Mouse (Mus musculus): ENCODE data around the gene Cyp2d9. TPM values are rescaled to one million over a fixed set of nuclear protein-coding genes. Genes with fewer than 3 reads are reported as not detected.

Gene Cyp2d9
- not detected in 2 replicates for polyA plus RNA-seq (2012; ENCODE audit: low replicate concordance)

DNA sequence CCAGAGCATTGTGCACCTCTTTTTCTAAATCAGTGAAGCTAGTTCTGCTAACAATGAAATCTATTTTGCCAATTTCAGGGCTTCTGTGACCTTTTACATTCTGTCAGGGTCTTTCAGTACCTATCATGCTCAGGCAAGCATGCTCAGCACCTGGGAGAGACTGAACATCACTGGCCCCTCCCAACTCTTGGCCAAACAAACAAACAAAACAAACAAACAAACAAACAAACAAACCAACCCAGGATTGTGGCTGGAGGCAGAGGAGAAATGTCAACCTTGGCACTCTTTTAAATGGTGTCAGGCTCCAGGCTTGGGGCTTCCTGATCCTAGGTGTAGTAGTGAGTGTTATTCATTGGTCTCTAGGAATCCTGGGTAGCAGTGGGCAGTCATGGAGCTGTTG is at the start of gene Cyp2d9:
Gene Cyp2d9 (plus strand): TSS at position 301 of the 400 bp plus-strand sequence.

GRCm38 (mm10) chr15:82393922-82394321 is 39.3 kb upstream of the Cyp2d9 start, which contains the start of gene Cyp2d11:
Gene Cyp2d11 (minus strand): TSS chr15:82394022.

GRCm38 (mm10) chr15:82406981-82407380 is 26.3 kb upstream of the Cyp2d9 start, which contains the start of gene Cyp2d10:
Gene Cyp2d10 (minus strand): TSS chr15:82407195.

Other genes starting within 250 kb of the Cyp2d9 start
- 20.6 and 47.5 TPM in 2 replicates for gene Shisa8, start 220.6 kb upstream of the Cyp2d9 start, polyA plus RNA-seq (2012; ENCODE audit: low replicate concordance)
- gene Tnfrsf13c, start 209.1 kb upstream of the Cyp2d9 start, polyA plus RNA-seq (2012; ENCODE audit: low replicate concordance) = 331 and 554 TPM in 2 replicates
- gene Cenpm, start 188.7 kb upstream of the Cyp2d9 start, polyA plus RNA-seq (2012; ENCODE audit: low replicate concordance) = 20.1 and 28.6 TPM in 2 replicates
- not detected in 2 replicates for gene 1500009C09Rik, start 181.0 kb upstream of the Cyp2d9 start, polyA plus RNA-seq (2012; ENCODE audit: low replicate concordance)
- gene Sept3, start 158.5 kb upstream of the Cyp2d9 start, polyA plus RNA-seq (2012; ENCODE audit: low replicate concordance) = 1.9 and 3.0 TPM in 2 replicates
- not detected in 2 replicates for gene Wbp2nl, start 134.5 kb upstream of the Cyp2d9 start, polyA plus RNA-seq (2012; ENCODE audit: low replicate concordance)
- gene Naga, start 94.5 kb upstream of the Cyp2d9 start, polyA plus RNA-seq (2012; ENCODE audit: low replicate concordance) = 73.0 and 171 TPM in 2 replicates
- 0.36 and 3.5 TPM in 2 replicates for gene Pheta2, start 94.5 kb upstream of the Cyp2d9 start, polyA plus RNA-seq (2012; ENCODE audit: low replicate concordance)
- 93.9 and 103 TPM in 2 replicates for gene Smdt1, start 94.5 kb upstream of the Cyp2d9 start, polyA plus RNA-seq (2012; ENCODE audit: low replicate concordance)
- 116 and 213 TPM in 2 replicates for gene Ndufa6, start 79.1 kb upstream of the Cyp2d9 start, polyA plus RNA-seq (2012; ENCODE audit: low replicate concordance)
- 0.40 and 2.4 TPM in 2 replicates for gene Cyp2d22, start 53.2 kb upstream of the Cyp2d9 start, polyA plus RNA-seq (2012; ENCODE audit: low replicate concordance)
- gene Cyp2d11, start 39.4 kb upstream of the Cyp2d9 start, polyA plus RNA-seq (2012; ENCODE audit: low replicate concordance) = not detected in 2 replicates
- gene Cyp2d10, start 26.2 kb upstream of the Cyp2d9 start, polyA plus RNA-seq (2012; ENCODE audit: low replicate concordance) = not detected in 2 replicates
- not detected in 2 replicates for gene Cyp2d12, start 121.6 kb downstream of the Cyp2d9 start, polyA plus RNA-seq (2012; ENCODE audit: low replicate concordance)
- not detected in 2 replicates for gene Cyp2d34, start 187.5 kb downstream of the Cyp2d9 start, polyA plus RNA-seq (2012; ENCODE audit: low replicate concordance)

Measured in hematopoietic multipotent progenitor cell, adult 10-12 weeks (in vitro differentiated cells).